Mouse (Mus musculus) liver, postnatal 0 days (tissue): ENCODE results near the gene Zcchc3. TPM values are rescaled to one million over a fixed set of nuclear protein-coding genes. Genes with fewer than 3 reads are reported as not detected.

Experiments
- ATAC-seq: fragments of 200-750 bp; cut with Nextera tagmentation; 2 replicates; pipeline ENCODE4 v1.8.0; 2017; ENCODE audit warnings: mild to moderate bottlenecking, moderate library complexity
- DNase-seq: peaks from one replicate; pipeline ENCODE4 v3.0.0-alpha.2; 2016
- H3K27ac ChIP-seq: fragments of 300-500 bp; sonication (generic); 2 replicates; pipeline ENCODE4 v1.5.1; 2014; ENCODE audit warnings: antibody characterized with exemption, moderate library complexity, mild to moderate bottlenecking, low read depth
- H3K27me3 ChIP-seq: fragments of 300-500 bp; sonication (generic); 2 replicates; pipeline ENCODE4 v1.6.1; 2014; ENCODE audit warnings: low read length, control low read depth, mixed read lengths; ENCODE audit not compliant: insufficient read depth
- H3K36me3 ChIP-seq: fragments of 300-500 bp; sonication (generic); replicated peaks from 2 replicates; pipeline ENCODE4 v1.6.1; 2014; ENCODE audit warnings: mild to moderate bottlenecking, control low read depth, low read length, moderate library complexity, mixed read lengths; ENCODE audit not compliant: insufficient read depth
- H3K4me1 ChIP-seq: fragments of 300-500 bp; sonication (generic); 2 replicates; pipeline ENCODE4 v1.6.1; 2014; ENCODE audit warnings: antibody characterized with exemption, mild to moderate bottlenecking, control low read depth; ENCODE audit not compliant: insufficient read depth
- H3K4me2 ChIP-seq: fragments of 300-500 bp; sonication (generic); 2 replicates; pipeline ENCODE4 v1.6.1; 2014; ENCODE audit warnings: low read depth, mild to moderate bottlenecking, low read length, moderate library complexity, mixed read lengths
- H3K4me3 ChIP-seq: fragments of 300-500 bp; sonication (generic); 2 replicates; pipeline ENCODE4 v1.5.1; 2014; ENCODE audit warnings: low read depth, low read length
- H3K9ac ChIP-seq: fragments of 300-500 bp; sonication (generic); replicated peaks from 2 replicates; pipeline ENCODE4 v1.6.1; 2014; ENCODE audit warnings: mild to moderate bottlenecking, moderate library complexity
- H3K9me3 ChIP-seq: fragments of 300-500 bp; sonication (generic); 2 replicates; pipeline ENCODE4 v1.6.1; 2016; ENCODE audit warnings: mild to moderate bottlenecking, control low read depth, low read length, mixed read lengths
- CTCF ChIP-seq: sonication (generic); IDR thresholded peaks from 2 replicates; pipeline ENCODE4 v1.5.1; 2016; ENCODE audit warnings: antibody characterized with exemption, low read depth
- EP300 ChIP-seq: IDR thresholded peaks from 2 replicates; pipeline ENCODE4 v1.6.1; 2016; ENCODE audit warnings: antibody characterized with exemption, low read depth, mild to moderate bottlenecking
- WGBS: fragments of 180-500 bp; shearing (Covaris S2); extraction: QIAGEN DNeasy Blood & Tissue Kit; methylation state at CpG from one replicate; pipeline ENCODE4 v1.1.7; 2014; ENCODE audit not compliant: insufficient replicate concordance; 5-methylcytosine and 5-hydroxymethylcytosine counted together
- polyA plus RNA-seq: library from polyadenylated mRNA; unstranded; fragments of >200 nt; fragmentation: Nextera tagmentation; extraction: Ambion mirVana; gene quantifications from 2 replicates; pipeline ENCODE4 v1.2.1, GENCODE M21; 2015

Gene Zcchc3
- polyA plus RNA-seq, 1 experiment from 2014 or later = 6.4 TPM

DNA sequence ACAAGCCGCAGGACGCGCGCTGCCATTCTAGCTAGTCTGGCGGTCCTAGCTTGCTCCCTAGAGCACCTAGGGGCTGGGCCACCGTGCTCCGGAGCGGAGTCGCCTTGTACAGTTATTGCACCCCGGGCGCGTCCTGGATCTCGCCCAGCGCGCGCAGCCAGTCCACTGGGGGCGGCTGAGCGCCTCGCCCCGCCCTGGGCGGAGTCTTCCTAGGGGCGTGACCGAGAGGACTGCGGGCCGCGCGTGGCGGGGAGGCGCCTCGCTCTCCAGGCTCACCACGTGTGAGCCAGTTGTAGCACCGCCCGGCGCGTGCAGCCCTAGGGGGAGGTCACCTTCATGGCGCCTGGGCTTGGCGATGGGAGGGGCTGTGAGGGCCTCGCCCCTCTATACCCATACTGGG lies 16.1 kb downstream of the Zcchc3 start:
- peak; percentile 83 for ATAC-seq
- peak overlapping the region; percentile 90 for H3K4me2 ChIP-seq
- peak overlapping the region; percentile 93 for H3K27ac ChIP-seq
- peaks cover 27% of the 10 kb centered on the region for H3K4me1 ChIP-seq
- H3K9ac ChIP-seq = peak overlapping the region; percentile 73
- TF ChIP-seq CTCF = 0 out of 2 replicates have a peak, but pooled peaks have one; percentile 14
- TF ChIP-seq EP300 = no peak
- WGBS = 1% methylated on average over 38 of the region's 38 CpGs
- no peaks in the 10 kb centered on the region for H3K36me3 ChIP-seq
- H3K4me3 ChIP-seq = peak overlapping the region; percentile 73
- no peaks in the 10 kb centered on the region for H3K27me3 ChIP-seq
- peak; percentile 96 for DNase-seq
- H3K9me3 ChIP-seq = no peaks in the 10 kb centered on the region

- WGBS = under 1% methylated on average over 43 of the region's 104 CpGs
- DNase-seq = peak; percentile 98
- peak within 1 kb of the TSS; percentile 73 for H3K9ac ChIP-seq
- H3K4me2 ChIP-seq = peak within 1 kb of the TSS; percentile 90
- no peaks in the 10 kb centered on the region for H3K9me3 ChIP-seq
- peak within 1 kb of the TSS; percentile 93 for H3K27ac ChIP-seq
- peaks cover 28% of the 10 kb centered on the region for H3K4me1 ChIP-seq
- peak; percentile 66 for ATAC-seq
- H3K27me3 ChIP-seq = no peaks in the 10 kb centered on the region
- TF ChIP-seq CTCF (no peak), EP300 (no peak)
- H3K36me3 ChIP-seq = no peaks in the 10 kb centered on the region
- peak within 1 kb of the TSS; percentile 73 for H3K4me3 ChIP-seq
Observed at GRCm38 (mm10) chr2:152397680-152398435, 17.0 kb downstream of the Zcchc3 start, which contains the start of gene Sox12. Gene Sox12, minus strand, starts transcription at chr2:152398063.

DNA sequence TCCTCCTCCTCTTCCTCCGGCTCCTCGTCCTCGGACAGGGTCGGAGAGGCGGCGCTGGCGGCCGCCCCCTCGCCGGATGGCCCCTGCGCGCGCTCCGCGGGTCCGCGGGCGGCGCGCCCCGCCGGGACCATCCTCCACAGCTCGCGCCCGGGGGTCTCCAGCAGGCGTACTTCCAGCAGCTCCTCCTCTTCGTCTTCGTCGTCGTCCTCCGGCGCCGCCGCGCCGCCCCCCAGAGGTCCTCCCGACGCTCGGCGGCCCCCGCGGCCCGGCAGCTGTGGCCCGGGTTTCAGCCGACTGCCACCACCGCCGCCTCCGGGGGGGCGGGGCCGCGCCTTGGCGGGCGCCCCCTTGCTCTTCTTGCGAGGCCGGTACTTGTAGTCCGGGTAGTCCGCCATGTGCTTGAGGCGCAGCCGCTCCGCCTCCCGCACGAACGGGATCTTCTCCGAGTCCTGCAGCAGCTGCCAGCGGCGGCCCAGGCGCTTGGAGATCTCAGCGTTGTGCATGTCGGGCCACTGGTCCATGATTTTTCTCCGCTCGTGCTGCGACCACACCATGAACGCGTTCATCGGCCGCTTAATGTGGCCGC lies 17.7 kb downstream of the Zcchc3 start:
- TF ChIP-seq EP300 (no peak), CTCF (peak; percentile 16; the same call in 1 of the 2 replicates)
- Histone ChIP-seq H3K4me1 (peaks cover 28% of the 10 kb centered on the region), H3K4me2 (peak overlapping the region; percentile 90), H3K9me3 (no peaks in the 10 kb centered on the region), H3K27me3 (no peaks in the 10 kb centered on the region), H3K36me3 (no peaks in the 10 kb centered on the region), H3K4me3 (peak overlapping the region; percentile 73), H3K9ac (peak overlapping the region; percentile 73), H3K27ac (peak overlapping the region; percentile 93)
- peak; percentile 20 for ATAC-seq
- WGBS = 4% methylated on average over 50 of the region's 77 CpGs
- peak; percentile 80 for DNase-seq

GRCm38 (mm10) chr2:152396110-152397003 lies 18.5 kb downstream of the Zcchc3 start:
- ATAC-seq (peak; percentile 51), DNase-seq (peak; percentile 88)
- Histone ChIP-seq H3K9ac (peak overlapping the region; percentile 73), H3K27me3 (no peaks in the 10 kb centered on the region), H3K4me1 (peaks cover 28% of the 10 kb centered on the region), H3K36me3 (no peaks in the 10 kb centered on the region), H3K27ac (peak overlapping the region; percentile 93), H3K9me3 (no peaks in the 10 kb centered on the region), H3K4me3 (peak overlapping the region; percentile 73), H3K4me2 (peak overlapping the region; percentile 90)
- no peak for TF ChIP-seq EP300
- TF ChIP-seq CTCF = peak; percentile 57
- 2% methylated on average over 43 of the region's 46 CpGs for WGBS

GRCm38 (mm10) chr2:152395271-152395920 lies 19.4 kb downstream of the Zcchc3 start:
- H3K9ac ChIP-seq = no peak overlapping the region
- DNase-seq = no peak
- H3K27me3 ChIP-seq = no peaks in the 10 kb centered on the region
- 42% methylated on average over 12 of the region's 13 CpGs for WGBS
- TF ChIP-seq EP300 (no peak), CTCF (no peak)
- H3K9me3 ChIP-seq = no peaks in the 10 kb centered on the region
- H3K27ac ChIP-seq = no peak overlapping the region
- H3K4me1 ChIP-seq = peaks cover 28% of the 10 kb centered on the region
- peak overlapping the region; percentile 90 for H3K4me2 ChIP-seq
- no peaks in the 10 kb centered on the region for H3K36me3 ChIP-seq
- H3K4me3 ChIP-seq = peak overlapping the region; percentile 73
- ATAC-seq = no peak
